Mouse (Mus musculus) fibroblast of lung, adult 2 months (primary cell): ENCODE measurements around the gene Hnrnpul1.
A peak's percentile ranks its signal among the peaks of the same experiment; 100 is the strongest.

ENCODE experiments used
- DNase-seq: peaks from one replicate; pipeline ENCODE4 v3.0.0-alpha.2; 2011; ENCODE audit warnings: low read depth

The Hnrnpul1 gene

DNA sequence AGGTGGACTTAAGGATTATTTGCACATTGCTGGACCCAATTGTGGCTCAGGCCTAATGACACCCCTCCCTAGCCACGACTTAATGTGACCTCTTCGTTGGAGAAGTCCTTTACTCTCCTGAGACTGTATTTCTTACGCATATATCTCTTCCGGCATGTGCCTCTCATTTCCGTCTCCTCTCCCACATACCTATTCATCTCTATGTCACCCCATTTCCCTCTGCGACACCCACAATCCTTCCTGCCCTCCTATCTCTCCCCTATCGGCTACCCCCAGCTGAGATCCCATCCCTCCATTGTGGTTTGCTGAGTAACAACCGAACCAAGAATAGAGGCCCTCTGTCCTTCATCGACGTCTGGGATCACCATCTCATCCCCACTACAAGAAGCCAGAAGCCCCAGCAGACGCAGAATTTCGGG is 64.9 kb downstream of the Hnrnpul1 start:
- DNase-seq: no peak

GRCm38 (mm10) chr7:25688810-25689586 is 65.6 kb downstream of the Hnrnpul1 start:
- peak; percentile 69 for DNase-seq

DNA sequence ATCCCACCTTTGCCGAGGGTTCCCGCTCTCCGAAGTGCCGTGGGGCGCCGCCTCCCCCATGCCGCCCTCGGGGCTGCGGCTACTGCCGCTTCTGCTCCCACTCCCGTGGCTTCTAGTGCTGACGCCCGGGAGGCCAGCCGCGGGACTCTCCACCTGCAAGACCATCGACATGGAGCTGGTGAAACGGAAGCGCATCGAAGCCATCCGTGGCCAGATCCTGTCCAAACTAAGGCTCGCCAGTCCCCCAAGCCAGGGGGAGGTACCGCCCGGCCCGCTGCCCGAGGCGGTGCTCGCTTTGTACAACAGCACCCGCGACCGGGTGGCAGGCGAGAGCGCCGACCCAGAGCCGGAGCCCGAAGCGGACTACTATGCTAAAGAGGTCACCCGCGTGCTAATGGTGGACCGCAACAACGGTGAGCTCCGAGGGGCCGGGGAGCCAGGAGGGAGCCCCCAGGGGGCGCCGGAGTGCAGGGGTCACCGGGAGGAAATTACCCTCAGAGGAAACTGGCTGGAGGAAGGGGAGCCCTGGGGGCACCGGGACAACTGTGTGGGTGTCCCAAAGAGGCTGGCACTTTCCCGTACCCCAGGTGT is 66.7 kb downstream of the Hnrnpul1 start:
- no peak for DNase-seq

- no peak for DNase-seq
These were observed 67.7 kb downstream of the Hnrnpul1 start, which contains the start of gene Tgfb1 for GRCm38 (mm10) chr7:25686680-25687531. Gene Tgfb1, plus strand, starts transcription at chr7:25687002.

DNA sequence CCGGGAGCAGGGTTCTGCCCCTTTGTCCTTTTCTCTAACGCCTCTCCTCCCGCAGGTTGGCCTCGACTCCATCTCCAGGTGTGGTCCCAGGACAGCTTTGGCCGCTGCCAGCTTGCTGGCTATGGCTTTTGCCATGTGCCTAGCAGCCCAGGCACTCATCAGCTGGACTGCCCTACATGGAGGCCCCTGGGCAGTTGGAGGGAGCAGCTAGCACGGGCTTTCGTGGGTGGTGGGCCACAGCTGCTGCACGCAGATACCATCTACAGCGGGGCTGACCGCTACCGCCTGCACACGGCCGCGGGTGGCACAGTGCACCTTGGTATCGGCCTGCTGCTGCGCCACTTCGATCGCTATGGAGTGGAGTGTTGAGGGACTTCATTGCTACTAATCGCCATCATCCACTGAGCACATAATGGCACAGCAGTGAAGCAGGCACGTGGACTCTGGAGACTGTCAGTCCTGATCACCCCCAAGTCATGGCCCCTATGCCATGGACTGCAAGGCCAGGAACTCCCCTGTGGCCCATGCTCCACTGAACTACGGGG is 68.6 kb downstream of the Hnrnpul1 start:
- DNase-seq: no peak

- DNase-seq: no peak
These were observed 69.9 kb downstream of the Hnrnpul1 start for GRCm38 (mm10) chr7:25684659-25685058.

GRCm38 (mm10) chr7:25683474-25684180 is 70.9 kb downstream of the Hnrnpul1 start:
- no peak for DNase-seq

- DNase-seq: no peak
These were observed 73.0 kb downstream of the Hnrnpul1 start for GRCm38 (mm10) chr7:25681341-25682231.

GRCm38 (mm10) chr7:25680514-25681258 is 73.9 kb downstream of the Hnrnpul1 start, which contains the start of gene B9d2:
Gene B9d2, plus strand, starts transcription at chr7:25680780.
- peak; percentile 90 for DNase-seq

DNA sequence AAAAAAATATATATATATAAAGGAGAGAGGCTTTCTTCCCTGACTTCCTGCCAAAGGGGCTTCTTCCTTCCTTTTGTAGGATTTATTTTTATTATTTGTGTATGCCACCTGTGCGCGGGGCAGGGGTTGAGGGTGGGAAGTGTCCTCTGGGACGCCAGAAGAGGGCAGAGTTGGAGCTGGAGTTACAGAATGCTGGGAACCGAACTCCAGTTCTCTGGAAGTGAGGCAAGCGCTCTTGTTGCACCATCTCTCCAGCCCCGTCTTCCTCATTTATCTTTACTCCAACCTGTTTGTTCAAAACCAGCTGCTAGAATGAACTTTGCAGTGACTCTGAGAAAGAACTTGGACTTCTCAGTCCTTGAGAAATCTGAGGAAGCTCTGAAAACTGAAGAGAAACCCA is 74.6 kb downstream of the Hnrnpul1 start:
- DNase-seq: no peak

DNA sequence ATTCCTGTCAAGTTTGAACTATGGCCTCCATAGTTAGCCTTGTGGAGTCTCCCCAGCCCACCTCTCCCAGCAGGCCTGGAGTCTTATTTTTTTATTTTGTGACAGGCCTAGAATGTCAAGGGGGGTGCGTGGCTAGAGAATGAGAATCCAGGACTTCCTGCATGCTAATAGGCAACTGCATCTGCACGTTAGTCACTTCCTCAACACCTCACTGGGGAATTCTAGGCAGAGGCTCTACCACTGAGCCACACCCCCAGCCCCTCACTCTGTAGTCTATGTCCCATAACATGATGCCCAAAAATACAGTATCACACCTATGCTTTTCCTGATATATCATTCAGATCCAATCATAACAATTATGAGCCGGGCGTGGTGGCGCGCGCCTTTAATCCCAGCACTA is 77.5 kb downstream of the Hnrnpul1 start:
- no peak for DNase-seq

- peak; percentile 78 for DNase-seq
These were observed 78.3 kb downstream of the Hnrnpul1 start for GRCm38 (mm10) chr7:25676085-25676781.

DNA sequence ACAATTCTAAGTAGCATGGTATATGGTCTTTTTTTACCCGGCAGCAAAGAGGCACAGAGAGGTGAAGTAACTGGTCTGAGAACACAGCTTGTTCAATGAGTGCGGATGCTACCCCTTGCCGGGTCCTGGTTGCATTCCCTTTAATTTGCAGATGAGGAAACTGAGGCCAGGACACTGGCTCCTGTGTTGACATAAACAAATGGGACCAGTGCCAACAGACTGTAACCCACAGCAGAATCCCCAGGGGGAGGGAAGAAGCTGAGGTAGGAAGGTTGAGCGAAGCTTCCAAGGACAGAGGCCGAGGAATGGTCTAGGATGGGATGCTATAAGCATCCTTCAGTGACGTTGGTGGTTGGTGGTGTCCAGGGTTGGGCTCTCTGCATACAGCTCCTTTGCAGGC is 79.2 kb downstream of the Hnrnpul1 start:
- no peak for DNase-seq

DNA sequence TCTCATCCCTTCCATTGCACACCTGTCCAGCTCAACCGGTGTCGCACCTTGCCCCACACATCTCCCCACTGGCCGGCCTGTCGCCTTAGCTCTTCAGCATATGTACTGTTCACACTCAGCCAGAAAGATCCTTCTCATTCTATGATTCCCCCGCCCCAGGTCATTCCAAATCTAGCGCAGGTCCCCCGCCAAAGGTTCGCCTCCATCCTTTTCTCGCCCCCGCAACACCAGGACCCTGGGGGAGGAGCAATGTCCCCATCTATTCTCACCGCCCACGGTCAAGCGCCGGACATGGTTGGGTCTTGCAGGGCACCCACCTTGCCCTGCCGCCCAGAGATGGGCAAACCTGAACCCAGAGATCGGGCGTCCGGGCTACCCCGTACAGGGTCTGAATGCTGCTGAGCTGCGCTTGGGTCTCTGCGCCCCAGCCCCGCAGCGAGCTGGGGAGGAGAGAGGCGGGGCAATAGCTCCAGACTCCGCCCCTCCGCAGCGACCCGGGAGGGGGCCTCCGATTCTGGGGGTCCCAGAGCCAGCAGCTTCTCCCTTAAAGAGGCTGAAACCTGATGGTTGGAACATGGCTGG is 79.7 kb downstream of the Hnrnpul1 start, which contains the start of gene Tmem91:
Tmem91 (minus strand) TSS at position 448 of the 582 bp plus-strand sequence.
- no peak for DNase-seq

- DNase-seq: no peak
These were observed 80.3 kb downstream of the Hnrnpul1 start for GRCm38 (mm10) chr7:25674297-25674696.

DNA sequence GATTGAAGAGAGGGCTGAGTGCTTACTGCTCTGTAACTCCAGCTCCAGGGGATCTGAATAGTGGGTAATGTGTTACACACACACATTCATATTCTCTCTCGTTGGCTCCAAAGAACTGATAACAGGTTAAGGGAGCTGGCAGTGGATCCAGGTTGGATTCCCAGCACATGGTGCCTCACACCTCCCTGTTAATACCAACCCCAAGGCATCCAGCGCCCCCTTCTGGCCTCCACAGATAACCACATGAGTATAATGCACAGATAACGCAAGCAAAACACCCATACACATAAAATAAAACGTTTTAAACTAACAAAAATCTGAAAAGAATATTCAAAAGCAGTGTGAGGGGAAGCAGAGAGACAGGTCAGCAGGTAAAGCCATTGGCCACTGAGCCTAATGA is 82.1 kb downstream of the Hnrnpul1 start:
- no peak for DNase-seq

GRCm38 (mm10) chr7:25671686-25672085 is 82.9 kb downstream of the Hnrnpul1 start:
- DNase-seq: no peak
